Mouse (Mus musculus) ES-E14 (cell line): ENCODE measurements around the gene Cptp. TPM values are rescaled to one million over a fixed set of nuclear protein-coding genes. Genes with fewer than 3 reads are reported as not detected.
A peak's percentile ranks its signal among the peaks of the same experiment; 100 is the strongest.

Experiments
- DNase-seq: peaks from one replicate; pipeline ENCODE4 v3.0.0-alpha.2; 2013; ENCODE audit warnings: low read depth, low spot score
- H3K27ac ChIP-seq: 2 replicates; pipeline ENCODE4 v1.5.1; 2012; ENCODE audit warnings: low read depth, mild to moderate bottlenecking, low read length, moderate library complexity, mixed read lengths; ENCODE audit not compliant: poor library complexity, insufficient read depth, severe bottlenecking
- H3K36me3 ChIP-seq: 2 replicates; pipeline ENCODE4 v1.6.1; 2012; ENCODE audit warnings: mild to moderate bottlenecking, low read length, moderate library complexity, mixed read lengths; ENCODE audit not compliant: control insufficient read depth, poor library complexity, insufficient read depth, severe bottlenecking
- H3K4me1 ChIP-seq, 2 experiments: fragments of 150-350 bp in 1 of 2; sonication (generic) in 1 of 2; 2 replicates each; pipeline ENCODE4 v1.6.1; 2012; ENCODE audit warnings: low read length in 2 of 2, mild to moderate bottlenecking in 1 of 2, mixed read lengths in 1 of 2; ENCODE audit not compliant: control insufficient read depth in 2 of 2, insufficient read depth in 2 of 2, poor library complexity in 1 of 2
- H3K4me3 ChIP-seq, 2 experiments: fragments of 150-350 bp in 1 of 2; sonication (generic) in 1 of 2; 2 replicates each; pipeline ENCODE4 v1.5.1; 2012; ENCODE audit warnings: low read length in 2 of 2, low read depth in 1 of 2, mild to moderate bottlenecking in 1 of 2, mixed read lengths in 1 of 2; ENCODE audit not compliant: insufficient read depth in 1 of 2, poor library complexity in 1 of 2, severe bottlenecking in 1 of 2
- H3K9ac ChIP-seq: 2 replicates; pipeline ENCODE4 v1.6.1; 2012; ENCODE audit warnings: low read depth, mild to moderate bottlenecking, low read length, mixed read lengths; ENCODE audit not compliant: poor library complexity, insufficient read depth, severe bottlenecking
- H3K9me3 ChIP-seq: fragments of 150-350 bp; sonication (generic); 2 replicates; pipeline ENCODE4 v1.6.1; 2012; ENCODE audit warnings: low read depth, mild to moderate bottlenecking, low read length; ENCODE audit not compliant: control insufficient read depth, insufficient read depth
- CHD2 ChIP-seq: IDR thresholded peaks from 2 replicates; pipeline ENCODE4 v1.6.1; 2014; ENCODE audit warnings: mild to moderate bottlenecking, low read depth, low read length, inconsistent platforms
- HCFC1 ChIP-seq: IDR thresholded peaks from 2 replicates; pipeline ENCODE4 v1.6.1; 2012; ENCODE audit warnings: low read length, inconsistent platforms, borderline replicate concordance; ENCODE audit not compliant: insufficient read depth
- MAFK ChIP-seq: IDR thresholded peaks from 2 replicates; pipeline ENCODE4 v1.6.1; 2014; ENCODE audit warnings: mild to moderate bottlenecking, low read depth, low read length, inconsistent platforms; ENCODE audit not compliant: insufficient read depth
- ZC3H11A ChIP-seq: IDR thresholded peaks from 2 replicates; pipeline ENCODE4 v1.6.1; 2012; ENCODE audit warnings: low read depth, mild to moderate bottlenecking, inconsistent platforms, low read length, borderline replicate concordance
- ZNF384 ChIP-seq: IDR thresholded peaks from 2 replicates; pipeline ENCODE4 v1.6.1; 2012; ENCODE audit warnings: low read depth, low read length, inconsistent platforms
- in situ Hi-C, 2 experiments: fragments of 600-800 bp; cut with MboI; formaldehyde crosslinking; loops; one replicate each; pipeline ENCODE4 v1.15.1; 2025; ENCODE audit warnings: low sequenced_read_pairs in 2 of 2, inconsistent platforms in 1 of 2; ENCODE audit not compliant: unreplicated experiment in 2 of 2
- total RNA-seq: library from RNA; depleted of rRNA; stranded (reverse); fragments of 300-350 nt; gene quantifications from 2 replicates; pipeline ENCODE4 v1.2.3, GENCODE M21; 2012

Gene Cptp
- total RNA-seq, 1 experiment: 10.1 TPM

- no peaks in the 10 kb centered on the region for H3K9me3 ChIP-seq
- H3K36me3 ChIP-seq: no peaks in the 10 kb centered on the region
- H3K9ac ChIP-seq: peak within 1 kb of the TSS; percentile 87
- H3K27ac ChIP-seq: no peak within 1 kb of the TSS
- TF ChIP-seq ZNF384 (no peak), MAFK (no peak), HCFC1 (no peak), ZC3H11A (no peak), CHD2 (no peak)
- in situ Hi-C loops: no loop called here
- H3K4me3 ChIP-seq: peak within 1 kb of the TSS; percentile 74 to 96
- H3K4me1 ChIP-seq: peaks cover 5 to 9% of the 10 kb centered on the region in 2 experiments; a peak in 3 of 4 replicates
- DNase-seq: peak; percentile 66
Measured at GRCm38 (mm10) chr4:155846871-155847578, 22.2 kb downstream of the Cptp start, which contains the start of gene Dvl1. Gene Dvl1 (plus strand): TSS chr4:155847402.

GRCm38 (mm10) chr4:155843231-155843630 lies 26.0 kb downstream of the Cptp start:
- no peak overlapping the region for H3K9ac ChIP-seq
- in situ Hi-C loops: no loop called here
- DNase-seq: no peak
- TF ChIP-seq MAFK (no peak), ZNF384 (no peak), HCFC1 (no peak), ZC3H11A (no peak), CHD2 (no peak)
- H3K9me3 ChIP-seq: no peaks in the 10 kb centered on the region
- no peak overlapping the region for H3K27ac ChIP-seq
- H3K36me3 ChIP-seq: no peaks in the 10 kb centered on the region
- peaks cover 2 to 23% of the 10 kb centered on the region in 2 experiments; a peak in 3 of 4 replicates for H3K4me1 ChIP-seq
- H3K4me3 ChIP-seq: no peak overlapping the region

GRCm38 (mm10) chr4:155841651-155842270 lies 27.5 kb downstream of the Cptp start:
- TF ChIP-seq MAFK (no peak), ZC3H11A (no peak), HCFC1 (no peak), ZNF384 (no peak), CHD2 (no peak)
- peak overlapping the region; percentile 22; the same call in 1 of the 2 replicates for H3K9ac ChIP-seq
- no peaks in the 10 kb centered on the region for H3K36me3 ChIP-seq
- peaks cover 2 to 20% of the 10 kb centered on the region in 2 experiments; a peak in 3 of 4 replicates for H3K4me1 ChIP-seq
- H3K9me3 ChIP-seq: no peaks in the 10 kb centered on the region
- in situ Hi-C loops: no loop called here
- no peak overlapping the region for H3K27ac ChIP-seq
- DNase-seq: no peak
- H3K4me3 ChIP-seq: peak overlapping the region; percentile 57 to 64

GRCm38 (mm10) chr4:155841003-155841454 lies 28.2 kb downstream of the Cptp start:
- Histone ChIP-seq H3K4me3 (peak overlapping the region; percentile 64 to 76), H3K36me3 (no peaks in the 10 kb centered on the region), H3K9me3 (no peaks in the 10 kb centered on the region), H3K9ac (peak overlapping the region; percentile 42), H3K27ac (no peak overlapping the region), H3K4me1 (peaks cover 2 to 17% of the 10 kb centered on the region in 2 experiments; a peak in 3 of 4 replicates)
- in situ Hi-C loops: no loop called here
- no peak for TF ChIP-seq MAFK
- TF ChIP-seq ZC3H11A: no peak
- no peak for TF ChIP-seq CHD2
- no peak for TF ChIP-seq HCFC1
- TF ChIP-seq ZNF384: no peak
- peak; percentile 89 for DNase-seq
